Mouse (Mus musculus): ENCODE results near the gene Syt1.

Gene Syt1

DNA sequence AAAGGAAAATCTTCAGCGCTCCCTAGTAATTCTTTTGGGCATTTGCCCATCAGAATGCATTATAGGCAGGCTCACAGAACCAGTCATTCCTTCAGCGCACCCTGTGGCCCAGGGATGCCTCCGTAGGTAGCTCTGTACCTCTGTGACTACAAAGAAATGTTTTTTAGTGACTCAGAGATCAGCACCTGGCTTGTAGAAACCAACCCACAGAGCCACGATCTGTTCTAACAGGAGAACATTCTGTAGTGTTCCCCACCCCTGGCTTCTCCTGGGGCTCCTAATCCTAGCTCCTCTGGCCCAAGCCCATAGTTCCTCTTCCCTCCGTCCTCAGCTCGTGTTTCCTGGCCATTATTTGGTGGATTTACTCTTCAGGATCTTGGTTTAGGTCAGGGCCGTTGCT, 361.6 kb downstream of the Syt1 start:
- no peak for DNase-seq (ENCODE audit: low spot score)

DNA sequence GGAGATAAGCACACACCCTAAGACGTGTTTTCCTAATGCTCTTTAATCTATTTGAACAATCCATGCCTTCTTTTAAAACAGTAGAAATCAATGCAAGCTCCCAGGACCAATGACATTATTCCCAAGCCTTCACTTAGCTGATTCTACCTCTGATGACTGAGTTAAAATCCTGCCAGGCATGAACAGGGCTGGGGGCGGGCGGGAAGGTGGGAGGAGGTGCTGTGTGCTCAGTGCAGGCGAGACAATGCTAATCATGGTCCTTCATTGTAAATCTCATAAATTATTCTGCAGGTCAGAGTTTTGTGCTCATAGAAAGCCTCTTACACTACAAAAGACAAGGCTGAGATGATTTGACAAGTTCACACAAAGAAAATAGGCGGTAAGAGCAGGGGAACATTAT, 366.9 kb downstream of the Syt1 start:
- DNase-seq (ENCODE audit: low spot score): no peak

- DNase-seq (ENCODE audit: low spot score): no peak
These were observed 372.7 kb downstream of the Syt1 start for GRCm38 (mm10) chr10:108638095-108638494.

DNA sequence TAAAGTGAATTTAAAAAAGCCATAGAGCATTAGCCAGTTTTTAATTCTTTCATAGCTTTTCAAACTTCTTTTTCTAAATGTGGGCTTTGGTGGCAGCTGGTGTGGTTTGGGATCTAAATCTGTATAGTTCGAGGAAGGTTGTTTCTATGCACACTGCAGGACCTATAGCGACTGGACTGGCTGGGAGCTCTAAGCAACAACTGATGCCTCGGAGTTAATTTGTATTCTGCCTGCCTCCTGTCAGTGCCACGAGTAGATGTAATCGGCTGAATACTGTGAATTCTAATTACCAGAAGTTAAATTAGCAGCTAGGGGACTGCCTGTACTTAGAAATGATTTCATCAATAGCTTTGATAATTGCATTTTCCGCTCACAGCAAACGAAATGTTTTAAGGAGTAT, 374.7 kb downstream of the Syt1 start:
- no peak for DNase-seq (ENCODE audit: low spot score)

DNA sequence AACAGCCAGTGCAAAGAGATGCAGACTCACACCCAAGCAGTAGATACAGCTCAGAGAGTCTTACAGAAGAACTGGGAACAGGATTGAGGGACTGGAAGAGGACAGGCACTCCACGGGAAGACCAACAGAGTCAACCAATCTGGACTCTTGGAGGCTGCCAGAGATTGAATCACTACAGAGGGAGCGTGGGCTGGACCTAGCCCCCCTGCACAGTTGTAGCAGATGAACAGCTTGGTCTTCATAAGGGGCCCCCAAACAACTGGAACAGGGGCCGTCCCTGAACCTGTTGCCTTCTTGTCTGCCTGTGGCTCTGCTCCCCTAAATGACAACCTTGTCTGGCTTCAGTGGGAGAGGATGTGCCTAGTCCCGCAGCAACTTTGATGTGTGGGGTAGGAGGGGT, 375.2 kb downstream of the Syt1 start:
- no peak for DNase-seq (ENCODE audit: low spot score)

- no peak for DNase-seq (ENCODE audit: low spot score)
These were observed 379.9 kb downstream of the Syt1 start for GRCm38 (mm10) chr10:108630841-108631240.

GRCm38 (mm10) chr10:108626404-108626803, 384.4 kb downstream of the Syt1 start:
- no peak for DNase-seq (ENCODE audit: low spot score)

- no peak for DNase-seq (ENCODE audit: low spot score)
These were observed 387.8 kb downstream of the Syt1 start for GRCm38 (mm10) chr10:108623002-108623401.

DNA sequence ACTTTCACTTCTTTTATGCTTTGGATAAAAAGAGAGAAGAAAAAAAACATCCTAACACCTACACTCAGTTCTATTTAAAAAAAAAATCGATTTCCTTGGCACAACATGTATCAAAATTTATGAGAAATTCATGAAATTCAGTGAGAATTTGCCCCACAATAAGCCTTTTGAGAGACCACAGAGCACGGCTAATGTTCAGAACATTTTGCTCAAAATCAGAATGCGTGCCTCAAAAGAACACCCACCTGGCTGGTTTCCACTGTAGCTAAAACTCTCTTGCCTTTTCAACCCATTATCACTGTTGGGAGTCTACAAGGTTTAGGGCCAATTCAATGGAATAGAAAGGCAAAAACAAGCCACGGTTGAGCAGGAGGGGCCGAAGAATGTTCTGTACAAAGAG, 390.9 kb downstream of the Syt1 start:
- DNase-seq (ENCODE audit: low spot score): no peak

- DNase-seq (ENCODE audit: low spot score): no peak
These were observed 391.6 kb downstream of the Syt1 start for GRCm38 (mm10) chr10:108619217-108619616.

- DNase-seq (ENCODE audit: low spot score): peak; percentile 25
These were observed 400.6 kb downstream of the Syt1 start for GRCm38 (mm10) chr10:108610057-108610644.

GRCm38 (mm10) chr10:108601672-108602412, 408.9 kb downstream of the Syt1 start:
- no peak for DNase-seq (ENCODE audit: low spot score)

DNA sequence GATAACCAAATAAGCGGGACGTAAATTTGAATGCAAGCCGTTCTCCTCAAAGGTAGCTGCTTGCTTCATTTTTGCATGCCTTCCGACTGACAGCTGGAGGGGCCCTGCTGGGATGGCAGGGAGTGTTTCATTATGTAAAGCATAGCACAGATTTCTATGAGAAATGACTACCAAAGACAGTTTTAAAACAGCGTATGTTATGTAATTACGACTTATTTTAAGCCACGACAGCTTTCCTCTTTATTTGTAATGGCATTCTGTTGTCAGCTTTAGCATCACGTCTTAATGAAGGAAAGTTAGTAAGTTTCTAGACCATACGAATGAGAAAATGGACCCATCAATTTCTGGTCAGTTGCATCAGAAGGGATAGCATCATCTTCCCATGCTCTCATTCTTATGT, 410.1 kb downstream of the Syt1 start:
- DNase-seq (ENCODE audit: low spot score): no peak

GRCm38 (mm10) chr10:108597385-108597784, 413.4 kb downstream of the Syt1 start:
- DNase-seq (ENCODE audit: low spot score): no peak

DNA sequence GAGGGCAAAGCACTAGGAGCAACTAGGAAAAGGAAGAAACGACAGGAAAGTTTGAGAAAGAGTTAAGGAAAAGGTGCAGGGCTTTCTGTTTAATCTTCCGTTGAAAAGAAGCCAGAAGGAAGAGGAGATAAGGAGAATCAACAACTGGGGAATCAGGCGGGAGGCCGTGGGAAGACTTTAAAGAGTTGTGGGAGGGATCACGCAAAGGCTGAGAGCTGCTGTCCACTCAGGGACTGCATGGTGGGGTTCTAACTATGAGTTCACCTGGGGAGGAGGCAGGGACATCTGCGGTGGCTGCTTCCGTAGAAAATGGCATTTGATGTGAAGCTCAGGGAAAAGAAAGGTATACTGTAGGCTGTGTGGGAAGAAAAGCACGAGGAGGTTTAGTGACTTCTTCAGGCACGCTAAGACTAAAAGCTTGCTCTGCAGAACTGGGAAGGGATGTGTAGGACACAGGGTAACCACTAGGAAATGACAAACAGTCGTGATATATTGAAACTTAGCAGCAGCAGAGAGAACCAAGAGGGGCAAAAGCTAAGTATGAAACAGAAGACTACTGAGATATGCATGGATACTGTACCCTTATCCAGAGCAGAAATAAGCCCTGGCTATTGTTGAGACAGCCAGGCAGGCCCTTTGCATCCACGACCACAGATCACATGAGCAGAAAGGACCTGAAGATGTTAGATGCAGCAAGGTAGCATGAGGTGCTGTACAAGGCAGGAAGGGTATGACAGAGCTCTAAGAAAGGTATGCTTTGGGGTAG, 414.4 kb downstream of the Syt1 start:
- DNase-seq (ENCODE audit: low spot score): no peak

DNA sequence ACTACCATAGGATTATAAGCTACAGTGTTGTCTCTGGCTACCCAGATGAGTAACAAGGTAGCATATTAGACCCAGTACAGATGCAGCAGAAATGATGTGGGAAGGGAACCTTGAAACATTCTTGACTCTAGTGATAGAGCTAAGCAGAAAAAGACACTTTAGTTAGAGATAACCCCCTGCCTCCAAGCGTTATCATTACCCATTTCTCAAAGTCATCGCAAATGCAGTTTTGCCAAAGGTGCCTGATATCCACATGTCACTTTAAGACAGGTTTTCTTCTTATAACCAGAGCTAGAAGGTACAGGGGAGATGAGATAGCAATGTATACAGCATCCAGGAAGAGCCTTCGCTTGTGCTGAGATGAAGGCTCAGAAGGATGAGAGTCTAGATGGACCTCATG, 421.4 kb downstream of the Syt1 start:
- no peak for DNase-seq (ENCODE audit: low spot score)

DNA sequence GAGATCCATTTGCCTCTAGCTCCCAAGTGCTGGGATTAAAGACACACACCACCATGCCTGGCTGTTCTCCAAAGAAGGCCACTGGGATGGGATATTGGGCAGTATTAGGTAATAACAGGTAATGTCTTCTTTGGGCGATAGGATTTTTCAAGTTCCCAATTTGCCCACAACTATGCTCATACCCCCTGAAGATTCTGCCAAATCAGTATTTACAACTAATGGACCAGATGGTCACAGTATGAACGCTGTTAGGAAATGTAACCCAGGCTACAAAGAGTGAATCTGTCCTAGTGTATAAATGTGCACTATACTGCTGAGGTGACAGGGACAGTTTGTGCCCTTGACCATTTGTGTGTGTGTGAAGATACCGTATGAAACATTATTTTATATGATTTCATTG, 421.9 kb downstream of the Syt1 start:
- DNase-seq (ENCODE audit: low spot score): no peak

- DNase-seq (ENCODE audit: low spot score): peak; percentile 43
These were observed 427.1 kb downstream of the Syt1 start for GRCm38 (mm10) chr10:108583694-108584093.

DNA sequence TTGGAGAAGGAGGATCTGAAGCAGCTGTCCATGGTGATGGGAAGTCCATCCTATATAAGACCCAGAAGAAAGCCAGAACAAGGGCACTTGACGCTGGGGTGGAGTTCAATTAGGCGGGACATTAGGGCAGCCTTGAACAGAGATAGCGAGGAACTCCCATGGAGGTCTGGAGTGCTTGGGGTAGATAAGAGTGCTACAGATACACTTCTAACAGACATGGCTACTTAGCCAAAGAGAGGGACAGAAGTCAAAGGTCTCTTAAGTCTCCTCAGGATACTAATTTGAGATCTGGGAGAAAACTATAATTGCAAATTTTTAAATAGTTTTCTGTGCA, 428.4 kb downstream of the Syt1 start:
- no peak for DNase-seq (ENCODE audit: low spot score)

- no peak for DNase-seq (ENCODE audit: low spot score)
These were observed 429.0 kb downstream of the Syt1 start for GRCm38 (mm10) chr10:108581555-108582396.

GRCm38 (mm10) chr10:108580786-108581420, 429.9 kb downstream of the Syt1 start:
- DNase-seq (ENCODE audit: low spot score): no peak

- no peak for DNase-seq (ENCODE audit: low spot score)
These were observed 431.4 kb downstream of the Syt1 start for GRCm38 (mm10) chr10:108579396-108579795.

Data from embryo, embryonic 10 days (tissue).